Mouse (Mus musculus) liver, adult 2 months (tissue): ENCODE measurements around the gene Mybpc3. TPM values are rescaled to one million over a fixed set of nuclear protein-coding genes. Genes with fewer than 3 reads are reported as not detected.

ENCODE experiments used
- DNase-seq: peaks from one replicate; pipeline ENCODE4 v3.0.0-alpha.2; 2011; ENCODE audit warnings: low read depth, low spot score; ENCODE audit errors: extremely low read depth
- H3K27ac ChIP-seq: fragments of 200-500 bp; replicated peaks from 2 replicates; pipeline ENCODE4 v1.5.1; 2012; ENCODE audit warnings: low read depth, mild to moderate bottlenecking, control low read depth, inconsistent platforms, low read length; ENCODE audit not compliant: insufficient read depth
- H3K27me3 ChIP-seq: fragments of 200-500 bp; 2 replicates; pipeline ENCODE4 v1.6.1; 2012; ENCODE audit warnings: mild to moderate bottlenecking, moderate library complexity, low read length, inconsistent platforms; ENCODE audit not compliant: control insufficient read depth, insufficient read depth
- H3K36me3 ChIP-seq: fragments of 200-500 bp; 2 replicates; pipeline ENCODE4 v1.6.1; 2012; ENCODE audit warnings: low read length, inconsistent platforms; ENCODE audit not compliant: control insufficient read depth, insufficient read depth
- H3K4me1 ChIP-seq: fragments of 200-500 bp; 2 replicates; pipeline ENCODE4 v1.6.1; 2011; ENCODE audit warnings: low read length; ENCODE audit not compliant: control insufficient read depth, insufficient read depth
- H3K4me3 ChIP-seq: fragments of 200-500 bp; 2 replicates; pipeline ENCODE4 v1.5.1; 2011; ENCODE audit warnings: low read depth, mild to moderate bottlenecking, control low read depth, low read length, moderate library complexity; ENCODE audit not compliant: insufficient read depth
- H3K79me2 ChIP-seq: fragments of 200-500 bp; 2 replicates; pipeline ENCODE4 v1.6.1; 2012; ENCODE audit warnings: inconsistent platforms, mild to moderate bottlenecking, low read length, moderate library complexity; ENCODE audit not compliant: control insufficient read depth, insufficient read depth
- H3K9ac ChIP-seq: fragments of 200-500 bp; 2 replicates; pipeline ENCODE4 v1.6.1; 2012; ENCODE audit warnings: low read depth, mild to moderate bottlenecking, control low read depth, inconsistent platforms, low read length
- CTCF ChIP-seq: fragments of 200-500 bp; IDR thresholded peaks from 2 replicates; pipeline ENCODE4 v1.5.1; 2011; ENCODE audit warnings: low read depth, low read length, control low read depth
- POLR2A ChIP-seq: fragments of 200-500 bp; IDR thresholded peaks from 2 replicates; pipeline ENCODE4 v1.6.1; 2011; ENCODE audit warnings: low read length, control low read depth; ENCODE audit not compliant: insufficient read depth; ENCODE audit errors: extremely low read depth
- WGBS: fragments of 180-500 bp; shearing (Covaris S2); methylation state at CpG from one replicate; pipeline ENCODE4 v1.1.7; 2018; 5-methylcytosine and 5-hydroxymethylcytosine counted together
- polyA plus RNA-seq: library from polyadenylated mRNA; depleted of rRNA; stranded (reverse); fragments of >200 nt; gene quantifications from 2 replicates; pipeline ENCODE4 v1.2.3, GENCODE M21; 2012
- total RNA-seq: library from RNA; depleted of rRNA; stranded (reverse); fragments of >200 nt; gene quantifications from 2 replicates; pipeline ENCODE4 v1.2.3, GENCODE M21; 2014

Gene Mybpc3
- total and polyA plus RNA-seq, 2 experiments, result 0.04 TPM; not detected in 1

GRCm38 (mm10) chr2:91085494-91086391, 32.2 kb upstream of the Mybpc3 start:
- H3K27ac ChIP-seq, result peak overlapping the region; percentile 62
- no peaks in the 10 kb centered on the region for H3K4me1 ChIP-seq
- TF ChIP-seq CTCF (no peak), POLR2A (no peak)
- no peak overlapping the region for H3K4me3 ChIP-seq
- no peaks in the 10 kb centered on the region for H3K36me3 ChIP-seq
- WGBS, result 90% methylated on average over 14 of the region's 14 CpGs
- DNase-seq, result no peak
- H3K27me3 ChIP-seq, result no peaks in the 10 kb centered on the region
- no peaks in the 10 kb centered on the region for H3K79me2 ChIP-seq
- peak overlapping the region; percentile 48; the same call in 1 of the 2 replicates for H3K9ac ChIP-seq

GRCm38 (mm10) chr2:91086392-91087237, 31.3 kb upstream of the Mybpc3 start:
- no peak for TF ChIP-seq POLR2A
- no peak for TF ChIP-seq CTCF
- no peak for DNase-seq
- 80% methylated on average over 9 of the region's 9 CpGs for WGBS
- Histone ChIP-seq H3K4me1 (no peaks in the 10 kb centered on the region), H3K36me3 (no peaks in the 10 kb centered on the region), H3K79me2 (no peaks in the 10 kb centered on the region), H3K27me3 (no peaks in the 10 kb centered on the region), H3K9ac (peak overlapping the region; percentile 48), H3K27ac (peak overlapping the region; percentile 62), H3K4me3 (no peak overlapping the region)

- no peak overlapping the region for H3K9ac ChIP-seq
- H3K36me3 ChIP-seq, result no peaks in the 10 kb centered on the region
Observed at GRCm38 (mm10) chr2:91087453-91087852, 30.5 kb upstream of the Mybpc3 start.

GRCm38 (mm10) chr2:91088987-91089386, 29.0 kb upstream of the Mybpc3 start:
- Histone ChIP-seq H3K27ac (peak overlapping the region; percentile 72), H3K27me3 (no peaks in the 10 kb centered on the region), H3K9ac (peak overlapping the region; percentile 41; the same call in 1 of the 2 replicates), H3K4me3 (no peak overlapping the region), H3K4me1 (no peaks in the 10 kb centered on the region), H3K36me3 (no peaks in the 10 kb centered on the region), H3K79me2 (no peaks in the 10 kb centered on the region)
- DNase-seq, result peak; percentile 30
- no peak for TF ChIP-seq CTCF
- no peak for TF ChIP-seq POLR2A
- 82% methylated on average over 9 of the region's 9 CpGs for WGBS

More at GRCm38 (mm10) chr2:91087453-91087852, 30.5 kb upstream of the Mybpc3 start:
- Histone ChIP-seq H3K79me2 (no peaks in the 10 kb centered on the region), H3K27me3 (no peaks in the 10 kb centered on the region), H3K27ac (peak overlapping the region; percentile 7; the same call in 1 of the 2 replicates), H3K4me3 (no peak overlapping the region), H3K4me1 (no peaks in the 10 kb centered on the region)
- 81% methylated on average over 9 of the region's 9 CpGs for WGBS
- DNase-seq, result no peak
- TF ChIP-seq POLR2A (no peak), CTCF (no peak)

GRCm38 (mm10) chr2:91090208-91090607, 27.7 kb upstream of the Mybpc3 start:
- Histone ChIP-seq H3K4me1 (no peaks in the 10 kb centered on the region), H3K79me2 (no peaks in the 10 kb centered on the region), H3K9ac (no peak overlapping the region), H3K27me3 (no peaks in the 10 kb centered on the region), H3K27ac (no peak overlapping the region), H3K4me3 (no peak overlapping the region), H3K36me3 (no peaks in the 10 kb centered on the region)
- WGBS, result 72% methylated on average over 6 of the region's 6 CpGs
- no peak for DNase-seq
- TF ChIP-seq POLR2A (no peak), CTCF (no peak)
